Mouse (Mus musculus): ENCODE results near the gene Exoc2.

- TF ChIP-seq MAFK (IDR thresholded peaks at IDR 0.05; ENCODE audit: insufficient read depth, low read depth, low read length): no peak
- TF ChIP-seq ZNF384 (IDR thresholded peaks at IDR 0.05; ENCODE audit: low read depth, low read length): no peak
Measured at GRCm38 (mm10) chr13:30820555-30820954, 153.3 kb downstream of the Exoc2 start.

Data from ES-E14 (cell line).